Mouse (Mus musculus) frontal cortex, adult (tissue): ENCODE measurements at regions not wholly inside any gene's neighbourhood (a gene's known extent, or its start where the extent isn't known, plus 50 kb on each side); places are given as distances from the start of the nearest gene placed in this dataset.
A peak's percentile ranks its signal among the peaks of the same experiment; 100 is the strongest.

ENCODE experiments used
- ATAC-seq: cut with Nextera tagmentation; 2 replicates; pipeline ENCODE4 v1.9.2; 2017; ENCODE audit warnings: mild to moderate bottlenecking, moderate library complexity, mixed read lengths; ENCODE audit not compliant: low TSS enrichment

- ATAC-seq, result no peak
Observed at GRCm38 (mm10) chr1:94642296-94642695, 589.9 kb upstream of the Pdcd1 start.

- ATAC-seq, result no peak
Observed at GRCm38 (mm10) chr1:94658218-94658617, 605.9 kb upstream of the Pdcd1 start.

GRCm38 (mm10) chr1:94671641-94672040, 619.3 kb upstream of the Pdcd1 start:
- ATAC-seq, result peak; percentile 69

GRCm38 (mm10) chr1:94700517-94700916, 612.9 kb upstream of the Fam174a start:
- no peak for ATAC-seq

GRCm38 (mm10) chr1:94701688-94702087, 611.7 kb upstream of the Fam174a start:
- ATAC-seq, result no peak

- no peak for ATAC-seq
Observed at GRCm38 (mm10) chr1:94712812-94713211, 600.6 kb upstream of the Fam174a start.

- no peak for ATAC-seq
Observed at GRCm38 (mm10) chr1:94717699-94718098, 595.7 kb upstream of the Fam174a start.

- no peak for ATAC-seq
Observed at GRCm38 (mm10) chr1:94753523-94753922, 559.9 kb upstream of the Fam174a start.

- no peak for ATAC-seq
Observed at GRCm38 (mm10) chr1:94789019-94789585, 524.3 kb upstream of the Fam174a start.

GRCm38 (mm10) chr1:94790604-94791003, 522.8 kb upstream of the Fam174a start:
- ATAC-seq, result no peak

- no peak for ATAC-seq
Observed at GRCm38 (mm10) chr1:94791052-94791451, 522.4 kb upstream of the Fam174a start.

GRCm38 (mm10) chr1:94796028-94796427, 517.4 kb upstream of the Fam174a start:
- no peak for ATAC-seq

- ATAC-seq, result no peak
Observed at GRCm38 (mm10) chr1:94803722-94804121, 509.7 kb upstream of the Fam174a start.

- ATAC-seq, result no peak
Observed at GRCm38 (mm10) chr1:94804877-94805276, 508.5 kb upstream of the Fam174a start.

GRCm38 (mm10) chr1:94827628-94828027, 485.8 kb upstream of the Fam174a start:
- ATAC-seq, result no peak

- no peak for ATAC-seq
Observed at GRCm38 (mm10) chr1:94835982-94836381, 477.4 kb upstream of the Fam174a start.

- no peak for ATAC-seq
Observed at GRCm38 (mm10) chr1:94851522-94851921, 461.9 kb upstream of the Fam174a start.

- no peak for ATAC-seq
Observed at GRCm38 (mm10) chr1:94858464-94858863, 455.0 kb upstream of the Fam174a start.

GRCm38 (mm10) chr1:94868872-94869271, 444.6 kb upstream of the Fam174a start:
- no peak for ATAC-seq

GRCm38 (mm10) chr1:94880553-94880952, 432.9 kb upstream of the Fam174a start:
- ATAC-seq, result no peak

GRCm38 (mm10) chr1:94904982-94905507, 408.4 kb upstream of the Fam174a start:
- ATAC-seq, result no peak

- ATAC-seq, result no peak
Observed at GRCm38 (mm10) chr1:94910839-94911238, 402.6 kb upstream of the Fam174a start.
